In genomic region chr1:143788584-143789227, GRCm38 (mm10) we compare ENCODE assay signal across 8 mouse cellular contexts. TPM values are rescaled to one million over a fixed set of nuclear protein-coding genes. Genes with fewer than 3 reads are reported as not detected.
A peak's percentile ranks its signal among the peaks of the same experiment; 100 is the strongest.
DNase-seq lines count a peak whose midpoint lies in the region; ATAC-seq lines count a peak whose summit lies in the region.

No protein-coding gene starts in this region.

- intact Hi-C loops in heart, postnatal 25 days (cut with DNase I), result no loop called here

- peak; percentile 26 for DNase-seq in heart, adult 8-10 months (ENCODE audit: low spot score)
- no peak for DNase-seq in heart, postnatal 25 days (ENCODE audit: low spot score)
- DNase-seq in CD4-positive, CD25-positive, alpha-beta regulatory T cell, adult 2 months (ENCODE audit: low read depth, low spot score), result peak; percentile 78
- DNase-seq in adrenal gland, postnatal 36 days, result peak; percentile 35 to 53
- DNase-seq in lung, postnatal 36 days, result peak; percentile 64
- peak; percentile 68 for DNase-seq in thymus, postnatal 14 days
- no peak for DNase-seq in MN1 (ENCODE audit: low spot score)

- peak; percentile 49 to 56; a peak in 3 of 4 replicates for ATAC-seq in hematopoietic stem cell, adult 5-6 weeks (replicated peaks in 1 of 2; ENCODE audit: insufficient read depth in 1 of 2, low FRiP score in 2 of 2, low TSS enrichment in 1 of 2, low read depth in 1 of 2, poor library complexity in 2 of 2, severe bottlenecking in 2 of 2)

RNA-seq across cellular contexts. Expression of gene Uchl5, which starts 11.6 kb away (rescaled TPM):
- total RNA-seq in heart, adult 8-10 months (2022), result 10 to 100 TPM; 15.6 to 21.7 (median 18.2) TPM
- 10 to 100 TPM; 15.5 to 16.2 TPM for total RNA-seq in heart, postnatal 25 days (2021)
- 10 to 100 TPM; 24.5 to 28.8 TPM for total RNA-seq in adrenal gland, postnatal 36 days (2021)
- total RNA-seq in hematopoietic stem cell, adult 5-6 weeks (2017), result 156 and 159 TPM in 2 replicates

RNA-seq across cellular contexts. Expression of gene Trove2, which starts 11.8 kb away (rescaled TPM):
- total RNA-seq in heart, adult 8-10 months (2022), result 1 to 10 TPM; 9.0 to 9.5 (median 9.2) TPM
- total RNA-seq in heart, postnatal 25 days (2021), result 1 to 10 TPM; 7.5 to 9.2 TPM
- total RNA-seq in adrenal gland, postnatal 36 days (2021), result 10 to 100 TPM; 15.1 to 17.9 TPM
- 11.3 and 13.6 TPM in 2 replicates for total RNA-seq in hematopoietic stem cell, adult 5-6 weeks (2017)

Comparison
In these comparisons a context has a peak if more than half of its experiments do, and no peak if none do; other contexts are left out.
1. DNase-seq: peak in heart, adult 8-10 months (single experiment), CD4-positive, CD25-positive, alpha-beta regulatory T cell, adult 2 months (single experiment), adrenal gland, postnatal 36 days (2 of 2), lung, postnatal 36 days (single experiment) and thymus, postnatal 14 days (single experiment); none in heart, postnatal 25 days (single experiment) and MN1 (single experiment).